Mouse (Mus musculus) right cerebral cortex, postnatal 4 days (tissue): ENCODE measurements at regions not wholly inside any gene's neighbourhood (a gene's known extent, or its start where the extent isn't known, plus 50 kb on each side); places are given as distances from the start of the nearest gene placed in this dataset.
A peak's percentile ranks its signal among the peaks of the same experiment; 100 is the strongest.

ENCODE experiments used
- DNase-seq: peaks from one replicate; pipeline ENCODE4 v3.0.0-alpha.2; 2022

DNA sequence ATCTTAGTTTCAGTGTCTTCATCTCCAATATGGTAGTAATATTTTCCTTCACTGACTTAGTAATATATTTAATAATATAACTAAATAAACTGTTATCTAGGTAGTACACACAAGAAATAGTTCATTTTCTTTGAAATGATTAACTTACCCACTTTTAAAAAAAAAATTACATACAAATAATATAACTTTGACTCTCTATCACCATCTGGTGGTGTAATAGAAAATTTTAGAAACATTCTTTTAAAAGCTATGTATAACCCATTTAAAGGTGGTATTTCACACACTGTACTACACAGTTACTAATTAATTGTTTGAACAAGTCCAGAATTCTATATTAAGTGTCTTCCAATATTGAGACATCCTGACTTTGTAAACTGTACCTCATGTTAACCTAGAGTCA is 53.9 kb upstream of the Olfr266 start:
- DNase-seq = no peak

DNA sequence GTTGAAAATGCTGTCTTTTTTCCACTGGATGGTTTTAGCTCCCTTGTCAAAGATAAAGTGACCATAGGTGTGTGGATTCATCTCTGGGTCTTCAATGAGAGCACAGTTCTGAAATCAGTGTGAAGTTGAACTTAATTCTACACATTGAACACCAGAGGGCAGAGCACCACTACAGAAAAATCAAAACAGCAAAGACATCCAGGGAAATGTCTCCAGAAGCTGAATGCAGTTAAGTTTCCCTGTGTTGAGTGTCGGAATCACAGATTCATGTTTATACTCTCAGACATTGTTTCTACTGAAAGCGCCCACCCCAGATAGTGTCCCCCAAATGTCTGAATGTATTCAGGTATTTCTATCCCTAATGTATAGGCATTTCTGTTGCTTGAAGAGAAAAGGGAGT is 77.1 kb upstream of the Olfr266 start:
- DNase-seq = peak; percentile 8

DNA sequence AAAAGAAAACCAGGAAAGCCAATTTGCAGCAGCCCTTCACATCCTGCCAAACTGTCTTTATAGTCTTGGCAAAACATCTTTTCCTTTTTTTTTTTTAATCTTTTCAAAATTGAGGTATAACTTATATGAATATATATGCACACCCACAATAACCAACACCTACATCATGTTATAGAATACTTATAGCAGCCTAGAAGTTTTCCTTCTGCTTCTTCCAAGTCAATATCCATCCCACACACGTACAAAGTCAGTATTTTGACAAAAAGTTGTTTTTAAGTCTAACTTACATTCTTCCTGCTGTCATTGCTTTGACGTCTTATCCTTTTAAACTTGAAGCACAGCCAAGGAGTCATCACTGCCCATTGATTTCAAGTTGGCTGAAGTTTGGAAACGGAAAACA is 80.6 kb upstream of the Olfr266 start:
- no peak for DNase-seq

DNA sequence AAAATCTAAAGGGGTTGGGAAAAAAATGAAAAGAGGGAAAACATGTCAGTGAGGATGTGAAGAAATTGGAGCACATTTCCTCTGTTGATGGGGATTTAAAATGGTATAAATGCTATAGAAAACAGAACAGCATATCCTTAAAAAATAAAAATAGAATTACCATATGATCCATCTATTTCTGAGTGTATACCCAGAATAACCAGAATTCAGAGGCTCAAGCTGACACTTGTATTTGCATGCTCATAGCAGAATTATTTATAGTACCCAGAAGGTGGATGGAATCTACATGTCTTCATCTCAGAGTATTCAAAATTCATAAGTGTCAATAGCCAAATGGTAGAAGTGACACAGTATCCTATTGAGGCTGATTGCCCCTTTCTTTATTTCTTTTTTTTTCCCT is 99.9 kb upstream of the Kcna3 start:
- no peak for DNase-seq

DNA sequence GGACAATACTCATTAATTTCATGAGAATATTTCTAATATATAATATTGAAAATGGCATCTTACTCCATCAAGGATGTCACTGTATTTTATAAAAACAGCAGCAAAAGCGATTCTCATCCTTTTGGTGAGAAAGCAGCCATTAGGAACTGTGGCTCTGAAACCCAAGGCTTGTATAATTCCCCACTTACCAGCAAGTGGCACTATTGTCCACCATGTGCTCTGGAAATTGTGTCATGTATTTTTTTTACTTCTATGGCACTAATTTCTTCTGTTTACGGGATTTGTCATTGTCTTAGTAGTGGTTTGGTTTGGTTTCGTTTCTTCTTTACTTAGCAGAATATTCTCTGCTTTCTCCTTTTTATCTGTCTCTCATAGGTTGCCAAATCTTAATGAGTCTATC is 95.9 kb upstream of the Kcna3 start:
- no peak for DNase-seq

DNA sequence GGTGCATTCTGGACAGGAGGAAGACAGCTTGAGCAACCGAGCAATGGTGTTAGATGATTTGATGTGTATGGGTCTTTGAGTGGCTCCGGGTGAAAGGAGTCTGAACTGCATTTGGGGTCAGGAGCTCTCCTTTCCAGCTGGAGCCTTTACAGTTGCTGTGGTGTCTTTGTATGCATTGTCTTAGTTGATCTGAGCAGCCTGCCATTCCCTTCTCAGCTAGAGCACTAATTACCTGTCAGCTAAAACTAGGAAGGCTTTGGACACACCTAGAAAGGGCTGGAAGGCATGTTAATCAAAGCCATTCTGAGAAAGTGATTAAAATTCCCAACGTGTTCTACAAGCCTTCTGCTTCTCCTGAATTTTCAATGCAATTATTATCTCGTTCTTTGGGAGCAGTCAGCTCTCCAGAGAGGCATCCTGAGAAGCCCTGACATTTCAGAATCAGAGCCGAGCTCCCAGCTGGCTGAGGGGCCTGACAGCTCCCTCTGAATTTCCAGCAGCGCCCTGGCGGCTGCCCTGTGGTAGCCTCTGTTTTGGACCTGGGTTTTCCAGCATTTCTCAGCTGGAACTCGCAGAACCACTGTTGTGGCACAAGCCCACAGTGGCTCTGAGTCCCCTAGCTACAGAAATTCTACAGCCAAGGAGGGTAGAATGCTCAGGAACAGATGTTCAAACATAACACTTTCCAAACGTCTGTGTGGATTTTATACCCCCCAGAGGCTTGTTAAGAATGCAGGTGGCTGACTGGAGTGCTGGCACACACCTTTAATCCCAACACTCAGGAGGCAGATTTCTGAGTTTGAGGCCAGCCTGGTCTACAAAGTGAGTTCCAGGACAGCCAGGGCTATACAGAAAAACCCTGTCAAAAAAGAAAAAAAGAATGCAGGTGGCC is 80.2 kb upstream of the Kcna3 start:
- peak; percentile 13 for DNase-seq

GRCm38 (mm10) chr3:106957162-106957895 is 78.6 kb upstream of the Kcna3 start:
- no peak for DNase-seq

DNA sequence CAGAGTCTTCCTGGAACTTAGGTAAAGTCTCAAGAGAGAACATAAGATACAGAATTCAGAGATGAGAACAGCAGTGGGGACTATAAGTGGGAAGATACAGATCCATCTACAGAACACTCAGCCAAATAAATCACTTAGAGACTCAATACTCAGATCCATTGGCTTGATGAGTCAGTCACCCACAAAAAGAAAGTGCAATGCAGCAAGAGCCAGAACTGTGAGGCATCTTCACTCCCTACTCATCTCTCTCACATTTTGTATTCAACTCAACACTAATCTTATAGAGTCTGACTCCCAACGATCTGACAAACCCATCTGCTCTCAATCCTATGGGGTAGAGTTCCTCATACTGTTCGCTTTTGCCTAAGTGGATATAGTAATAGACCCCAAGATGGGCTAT is 77.8 kb upstream of the Kcna3 start:
- DNase-seq = no peak

- no peak for DNase-seq
These were observed 75.4 kb upstream of the Kcna3 start for GRCm38 (mm10) chr3:106960596-106960995.

DNA sequence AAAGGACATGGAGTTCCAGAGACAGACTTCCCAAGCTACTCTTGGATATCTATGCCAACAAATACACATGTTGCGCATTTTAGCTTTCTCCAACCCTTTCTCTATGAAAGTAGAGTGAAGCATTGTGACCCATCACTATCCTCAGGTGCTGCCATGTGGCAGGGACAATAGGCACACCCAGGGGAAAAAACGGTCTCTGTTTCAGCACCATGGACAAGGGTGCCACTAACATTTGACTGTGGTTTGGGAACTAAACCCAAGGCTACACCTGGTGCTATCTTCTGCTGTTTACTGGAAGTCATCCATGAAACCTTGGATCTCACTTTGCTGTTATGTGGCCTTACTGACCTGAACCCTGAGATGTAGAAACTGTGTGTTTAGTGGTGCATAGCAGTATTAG is 73.5 kb upstream of the Kcna3 start:
- no peak for DNase-seq

DNA sequence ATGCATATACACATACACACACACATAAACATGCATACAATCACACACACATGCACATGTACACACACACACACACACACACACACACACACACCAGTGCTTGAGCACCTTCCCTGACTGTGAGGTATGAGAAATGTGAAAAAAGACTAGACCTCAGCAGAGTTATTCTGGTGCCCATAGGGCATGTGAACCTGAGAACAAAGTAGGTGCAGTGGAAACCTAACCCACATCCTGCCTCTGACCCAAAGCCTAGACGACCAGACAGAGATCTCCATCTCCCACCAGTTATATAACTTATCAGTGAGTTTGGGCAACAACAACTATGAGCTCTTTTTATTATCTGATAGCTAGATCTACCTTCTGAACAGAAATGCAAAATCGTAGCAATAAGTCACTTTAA is 69.8 kb upstream of the Kcna3 start:
- no peak for DNase-seq

GRCm38 (mm10) chr3:106967479-106967878 is 68.5 kb upstream of the Kcna3 start:
- DNase-seq = no peak

DNA sequence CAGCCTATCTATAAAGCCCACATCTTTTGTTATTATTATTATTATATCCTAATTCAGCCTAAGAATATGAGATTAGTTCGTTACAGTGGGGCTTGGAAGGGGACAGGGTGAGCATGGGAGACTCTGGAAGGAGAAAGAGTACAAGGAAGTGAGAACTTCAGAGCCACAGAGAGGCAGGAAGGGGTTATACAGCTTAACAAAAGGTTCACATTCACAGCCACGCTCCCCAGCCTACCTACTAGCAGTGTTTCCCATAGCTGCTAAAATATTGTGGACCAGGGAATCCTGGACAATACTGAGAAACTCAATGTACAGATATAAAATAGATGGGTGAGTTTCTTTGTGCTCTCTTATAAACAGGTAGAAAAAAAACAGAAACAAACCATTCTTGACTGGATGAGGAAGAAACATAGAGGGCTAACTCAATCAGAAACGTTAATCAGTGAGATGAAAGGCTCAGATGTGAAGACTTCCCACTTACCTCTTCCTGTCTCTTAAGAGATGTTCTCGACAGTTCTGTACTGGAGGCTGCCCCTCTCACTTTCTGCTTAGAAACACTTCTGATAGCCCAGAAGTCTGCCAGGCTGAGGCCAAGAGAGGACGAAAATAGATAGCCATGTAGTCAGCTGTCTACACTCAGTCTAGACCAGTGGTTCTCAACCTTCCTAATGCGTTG is 61.7 kb upstream of the Kcna3 start:
- no peak for DNase-seq

DNA sequence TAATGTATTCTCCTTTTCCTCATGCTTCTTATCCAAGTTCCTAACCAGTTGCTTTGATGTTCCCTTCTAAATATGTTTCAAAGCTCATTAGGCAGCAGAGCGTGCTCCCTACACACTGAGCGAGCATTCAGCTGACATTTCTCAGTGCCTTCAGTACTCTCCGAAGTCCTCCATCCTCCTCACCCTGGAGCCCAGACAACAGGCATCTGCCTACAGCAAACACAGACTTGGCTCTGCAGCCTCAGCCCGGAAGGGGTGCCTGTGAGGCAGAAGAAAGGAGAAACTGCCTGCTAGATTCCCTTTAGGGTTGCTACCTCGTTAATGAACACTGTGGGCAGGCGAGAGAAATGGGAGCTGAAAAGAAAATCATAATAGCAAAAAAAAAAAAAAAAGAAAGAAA is 57.2 kb upstream of the Kcna3 start:
- peak; percentile 20 for DNase-seq

DNA sequence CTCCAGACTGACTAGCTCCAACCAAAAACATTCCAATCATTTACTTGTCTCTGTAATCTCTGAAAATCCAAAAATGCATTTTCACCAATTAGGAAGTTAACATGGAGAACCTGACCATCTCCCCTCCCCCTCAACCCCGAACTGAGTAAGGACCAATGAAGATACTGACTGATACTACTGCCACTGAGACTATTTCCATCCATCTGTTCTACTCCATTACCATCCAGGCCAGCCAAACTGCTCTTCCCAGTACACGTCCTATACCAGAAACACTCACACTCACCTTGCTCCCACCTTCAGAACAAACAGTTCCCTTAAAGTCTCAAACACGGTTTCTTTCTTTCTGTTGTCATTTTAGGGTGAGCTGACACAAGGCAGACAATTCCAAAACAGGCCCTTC is 55.1 kb upstream of the Kcna3 start:
- DNase-seq = no peak

DNA sequence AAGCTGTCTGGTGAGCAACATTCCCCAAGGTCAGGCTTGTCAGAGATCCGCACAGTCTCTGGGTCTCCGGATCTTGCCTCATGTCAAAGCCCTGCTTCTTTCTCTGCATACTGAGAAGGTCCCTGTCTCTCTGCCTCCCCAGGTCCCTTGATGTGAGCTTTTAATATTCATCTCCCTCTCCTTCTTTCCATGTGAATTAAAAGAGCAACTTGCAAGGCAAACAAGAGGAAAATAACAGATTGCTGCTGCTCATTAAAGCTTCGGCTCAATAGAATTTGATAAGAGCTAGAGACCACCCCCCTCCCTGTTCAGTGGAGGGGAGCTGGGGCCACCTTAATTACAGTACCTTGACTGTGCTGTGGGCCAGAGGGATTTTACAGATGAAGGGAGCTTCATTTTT is 54.6 kb upstream of the Kcna3 start:
- DNase-seq = no peak

DNA sequence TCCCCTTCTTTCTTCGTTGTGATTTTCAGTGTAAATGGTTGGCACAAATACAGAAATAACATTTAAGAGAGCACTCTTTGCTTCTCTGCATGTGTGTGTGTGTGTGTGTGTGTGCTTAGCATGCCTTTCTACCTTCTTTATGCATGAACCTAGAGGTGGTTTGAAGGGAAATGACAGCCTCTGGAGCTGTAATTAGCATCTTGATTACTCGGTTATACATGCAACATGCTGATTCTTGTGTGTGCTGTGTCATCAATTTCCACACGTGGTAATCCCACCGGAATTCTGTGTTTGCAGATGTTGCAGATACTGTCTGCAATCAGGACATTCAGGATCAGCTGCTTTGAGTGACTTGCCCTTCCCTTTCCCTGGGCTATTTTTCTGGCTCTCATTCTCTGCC is 51.7 kb upstream of the Kcna3 start:
- no peak for DNase-seq
